Mouse (Mus musculus) heart, postnatal 0 days (tissue): ENCODE measurements around the gene Dnah2. TPM values are rescaled to one million over a fixed set of nuclear protein-coding genes. Genes with fewer than 3 reads are reported as not detected.

ENCODE experiments used
- ATAC-seq: fragments of 200-750 bp; cut with Nextera tagmentation; 2 replicates; pipeline ENCODE4 v1.8.0; 2017; ENCODE audit warnings: low read depth, moderate number of reproducible peaks, moderate library complexity; ENCODE audit not compliant: insufficient read depth
- DNase-seq: peaks from one replicate; pipeline ENCODE4 v3.0.0-alpha.2; 2016; ENCODE audit warnings: low spot score
- H3K27ac ChIP-seq: fragments of 300-500 bp; sonication (generic); 2 replicates; pipeline ENCODE4 v1.5.1; 2014; ENCODE audit warnings: low read depth, mild to moderate bottlenecking
- H3K27me3 ChIP-seq: fragments of 300-500 bp; sonication (generic); 2 replicates; pipeline ENCODE4 v1.6.1; 2014; ENCODE audit warnings: low read length, mixed read lengths; ENCODE audit not compliant: control insufficient read depth, insufficient read depth
- H3K36me3 ChIP-seq: fragments of 300-500 bp; sonication (generic); replicated peaks from 2 replicates; pipeline ENCODE4 v1.6.1; 2014; ENCODE audit warnings: low read length, mixed read lengths; ENCODE audit not compliant: control insufficient read depth, insufficient read depth
- H3K4me1 ChIP-seq: fragments of 300-500 bp; sonication (generic); 2 replicates; pipeline ENCODE4 v1.6.1; 2014; ENCODE audit warnings: antibody characterized with exemption; ENCODE audit not compliant: control insufficient read depth, insufficient read depth
- H3K4me2 ChIP-seq: fragments of 300-500 bp; sonication (generic); 2 replicates; pipeline ENCODE4 v1.6.1; 2014; ENCODE audit warnings: low read depth, mild to moderate bottlenecking, low read length, moderate library complexity
- H3K4me3 ChIP-seq: fragments of 300-500 bp; sonication (generic); 2 replicates; pipeline ENCODE4 v1.5.1; 2014; ENCODE audit warnings: low read depth, low read length
- H3K9ac ChIP-seq: fragments of 300-500 bp; sonication (generic); replicated peaks from 2 replicates; pipeline ENCODE4 v1.6.1; 2014; ENCODE audit warnings: low read depth, low read length, mixed read lengths
- H3K9me3 ChIP-seq: fragments of 300-500 bp; sonication (generic); replicated peaks from 2 replicates; pipeline ENCODE4 v1.6.1; 2016; ENCODE audit warnings: low read length; ENCODE audit not compliant: control insufficient read depth
- CTCF ChIP-seq: IDR thresholded peaks from 2 replicates; pipeline ENCODE4 v1.5.1; 2016; ENCODE audit warnings: antibody characterized with exemption, control low read depth, low read depth
- EP300 ChIP-seq: IDR thresholded peaks from 2 replicates; pipeline ENCODE4 v1.6.1; 2016; ENCODE audit warnings: antibody characterized with exemption, low read depth
- WGBS: fragments of 180-500 bp; shearing (Covaris S2); extraction: QIAGEN DNeasy Blood & Tissue Kit; methylation state at CpG from one replicate; pipeline ENCODE4 v1.1.7; 2014; 5-methylcytosine and 5-hydroxymethylcytosine counted together
- polyA plus RNA-seq: library from polyadenylated mRNA; unstranded; fragments of >200 nt; fragmentation: Nextera tagmentation; extraction: Ambion mirVana; gene quantifications from 2 replicates; pipeline ENCODE4 v1.2.1, GENCODE M21; 2015
- total RNA-seq: library from RNA; depleted of rRNA; stranded (reverse); fragments of >200 nt; gene quantifications from 2 replicates; pipeline ENCODE4 v1.2.3, GENCODE M21; 2014; ENCODE audit warnings: low replicate concordance

Gene Dnah2
- total and polyA plus RNA-seq, 2 experiments from 2014 or later = 0.03 TPM; not detected in 1

DNA sequence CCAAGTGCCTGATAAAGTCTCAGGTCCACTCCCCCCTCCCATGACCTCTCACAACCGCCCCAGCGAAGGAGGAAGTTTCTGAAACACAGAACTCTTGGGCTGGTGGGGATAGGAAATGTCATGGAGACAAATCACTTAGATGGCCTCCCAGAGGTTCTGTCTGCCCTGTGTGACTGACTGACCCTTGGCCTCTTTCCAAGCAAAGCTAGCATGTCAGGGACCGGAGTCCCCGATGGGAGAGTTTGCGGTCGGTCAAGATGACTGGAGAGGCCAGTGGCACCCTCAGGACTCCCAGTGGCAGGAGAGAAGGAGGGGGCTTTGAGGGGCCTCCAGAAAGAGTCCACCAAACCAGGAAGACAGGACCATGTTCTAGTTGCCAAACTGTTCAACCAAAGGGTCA is 9.8 kb upstream of the Dnah2 start:
- H3K9ac ChIP-seq = peak overlapping the region; percentile 85
- TF ChIP-seq EP300 (no peak), CTCF (no peak)
- ATAC-seq (no peak), DNase-seq (no peak)
- peak overlapping the region; percentile 85 for H3K4me2 ChIP-seq
- H3K4me1 ChIP-seq = 0 out of 2 replicates have a peak, but pooled peaks cover 12% of the 10 kb centered on the region
- H3K27me3 ChIP-seq = no peaks in the 10 kb centered on the region
- WGBS = 5% methylated on average over 6 of the region's 6 CpGs
- peak overlapping the region; percentile 97 for H3K27ac ChIP-seq
- no peaks in the 10 kb centered on the region for H3K9me3 ChIP-seq
- peak overlapping the region; percentile 69 for H3K4me3 ChIP-seq
- H3K36me3 ChIP-seq = peaks cover 25% of the 10 kb centered on the region; the same call in 1 of the 2 replicates

DNA sequence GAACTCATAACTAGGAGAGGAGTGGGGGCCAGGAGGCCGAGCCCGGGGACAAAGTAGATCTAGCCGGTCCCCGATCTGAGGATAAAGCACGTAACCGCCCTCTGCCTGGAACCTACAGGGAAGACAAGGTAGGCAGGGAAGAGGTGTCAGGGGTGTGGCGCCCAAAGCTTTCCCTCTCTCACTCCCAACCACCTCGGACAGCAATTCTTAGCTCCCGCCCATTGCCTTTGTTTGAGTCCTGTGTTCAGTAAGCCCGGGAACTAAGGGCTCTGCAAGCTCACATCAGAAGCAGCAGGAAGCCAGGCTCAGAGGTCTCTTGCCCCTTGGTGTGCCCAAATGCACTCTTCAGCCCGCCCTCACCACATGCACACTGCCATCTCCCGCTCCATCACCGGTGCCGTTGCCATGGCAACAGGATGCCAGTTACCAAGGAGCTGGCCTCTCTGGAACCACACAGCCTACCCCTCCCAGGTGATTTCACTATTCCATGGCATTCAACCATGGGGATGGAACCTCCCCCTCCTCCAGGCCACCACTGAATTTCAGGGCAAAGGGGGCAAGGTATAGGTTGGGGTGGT is 8.6 kb upstream of the Dnah2 start:
- Histone ChIP-seq H3K27me3 (no peaks in the 10 kb centered on the region), H3K4me1 (0 out of 2 replicates have a peak, but pooled peaks cover 12% of the 10 kb centered on the region), H3K9ac (no peak overlapping the region), H3K27ac (no peak overlapping the region), H3K9me3 (no peaks in the 10 kb centered on the region), H3K4me2 (no peak overlapping the region), H3K36me3 (peaks cover 20% of the 10 kb centered on the region; the same call in 1 of the 2 replicates), H3K4me3 (no peak overlapping the region)
- DNase-seq (no peak), ATAC-seq (no peak)
- TF ChIP-seq CTCF (no peak), EP300 (no peak)
- 56% methylated on average over 14 of the region's 14 CpGs for WGBS

DNA sequence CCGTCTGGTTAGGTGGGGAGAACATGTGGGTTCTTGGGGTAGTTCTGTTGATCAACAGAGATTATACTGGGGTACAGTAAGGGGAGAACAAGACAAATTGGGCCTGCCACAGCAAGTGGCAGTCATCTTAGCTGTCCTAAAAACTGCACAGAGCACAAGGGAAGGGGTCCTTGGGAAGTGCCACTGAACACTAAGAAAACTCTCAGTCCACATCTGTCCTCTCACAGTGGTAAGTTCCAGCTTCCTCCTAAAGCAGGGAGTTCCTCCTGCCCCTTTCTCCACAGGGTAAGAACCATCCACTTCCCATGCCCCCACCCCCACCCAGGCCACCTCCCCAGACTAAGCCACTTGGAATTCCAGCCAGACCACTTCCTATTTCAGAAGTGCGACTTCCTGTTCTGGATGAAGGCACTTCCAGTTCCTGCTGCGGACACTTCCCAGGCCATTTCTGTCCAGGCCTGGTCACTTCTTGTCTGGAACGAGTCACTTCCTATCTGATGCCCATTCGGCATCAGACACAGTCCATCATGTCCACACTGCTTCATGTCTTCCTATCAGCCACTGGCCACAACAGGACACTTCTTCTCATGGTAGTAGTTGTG is 5.7 kb upstream of the Dnah2 start:
- no peaks in the 10 kb centered on the region for H3K4me1 ChIP-seq
- H3K27me3 ChIP-seq = no peaks in the 10 kb centered on the region
- no peak for DNase-seq
- H3K9ac ChIP-seq = no peak overlapping the region
- H3K36me3 ChIP-seq = peaks cover 11% of the 10 kb centered on the region; the same call in 1 of the 2 replicates
- H3K9me3 ChIP-seq = no peaks in the 10 kb centered on the region
- H3K4me3 ChIP-seq = no peak overlapping the region
- ATAC-seq = no peak
- WGBS = 61% methylated on average over 5 of the region's 5 CpGs
- TF ChIP-seq CTCF (no peak), EP300 (no peak)
- no peak overlapping the region for H3K4me2 ChIP-seq
- H3K27ac ChIP-seq = no peak overlapping the region

GRCm38 (mm10) chr11:69553341-69553721 is 4.4 kb upstream of the Dnah2 start:
- H3K36me3 ChIP-seq = peaks cover 11% of the 10 kb centered on the region; the same call in 1 of the 2 replicates
- no peak for ATAC-seq
- no peaks in the 10 kb centered on the region for H3K9me3 ChIP-seq
- WGBS = 22% methylated on average over 2 of the region's 2 CpGs
- no peaks in the 10 kb centered on the region for H3K4me1 ChIP-seq
- TF ChIP-seq CTCF (no peak), EP300 (no peak)
- DNase-seq = no peak
- no peaks in the 10 kb centered on the region for H3K27me3 ChIP-seq
- H3K9ac ChIP-seq = no peak overlapping the region
- H3K27ac ChIP-seq = no peak overlapping the region
- no peak overlapping the region for H3K4me3 ChIP-seq
- H3K4me2 ChIP-seq = no peak overlapping the region

GRCm38 (mm10) chr11:69552622-69553340 is 3.9 kb upstream of the Dnah2 start:
- no peak for TF ChIP-seq CTCF
- no peak for TF ChIP-seq EP300
- H3K36me3 ChIP-seq = peaks cover 11% of the 10 kb centered on the region; the same call in 1 of the 2 replicates
- no peak overlapping the region for H3K4me2 ChIP-seq
- H3K9me3 ChIP-seq = no peaks in the 10 kb centered on the region
- H3K27ac ChIP-seq = no peak overlapping the region
- H3K9ac ChIP-seq = no peak overlapping the region
- 31% methylated on average over 14 of the region's 14 CpGs for WGBS
- DNase-seq = no peak
- no peaks in the 10 kb centered on the region for H3K4me1 ChIP-seq
- no peak overlapping the region for H3K4me3 ChIP-seq
- ATAC-seq = no peak
- no peaks in the 10 kb centered on the region for H3K27me3 ChIP-seq
